Comparison of ENCODE assay signal across 8 mouse cellular contexts in the genomic region with DNA sequence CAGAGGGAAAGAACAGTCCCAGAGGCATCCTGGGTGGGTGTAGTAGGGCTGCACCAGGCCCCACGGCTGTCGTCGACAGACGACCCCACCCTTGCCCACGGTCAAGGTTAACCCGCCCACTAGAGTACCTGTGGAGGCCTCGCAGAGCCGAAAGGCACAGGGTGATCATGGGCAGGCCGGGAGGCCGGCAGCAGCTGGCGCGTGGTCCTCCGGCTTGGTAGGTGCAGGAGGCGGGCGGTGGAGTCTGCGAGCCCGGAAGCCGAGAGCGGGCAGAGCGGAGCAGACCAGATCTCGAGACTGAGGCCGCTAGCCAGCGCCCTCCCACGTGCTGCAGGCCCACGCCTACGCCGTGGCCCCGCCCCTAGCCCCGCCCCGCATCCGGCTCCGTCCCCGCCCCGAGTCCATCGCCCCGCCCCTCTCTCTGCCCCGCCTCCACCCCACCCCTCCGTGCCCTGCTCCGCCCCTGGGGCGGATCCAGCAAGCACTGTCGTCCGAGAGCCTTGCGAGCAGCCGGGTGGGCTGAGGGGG. TPM values are rescaled to one million over a fixed set of nuclear protein-coding genes. Genes with fewer than 3 reads are reported as not detected.
DNase-seq lines count a peak whose midpoint lies in the region; ATAC-seq lines count a peak whose summit lies in the region.

A gene (minus strand): TSS at position 327 of the 528 bp plus-strand sequence.
A gene (plus strand): TSS at position 454 of the 528 bp plus-strand sequence.

- peak; percentile 91 to 94 for DNase-seq in adrenal gland, adult (ENCODE audit: inconsistent age in 2 of 2, low spot score in 1 of 2)
- peak; percentile 91 for DNase-seq in embryo, embryonic 10 days (ENCODE audit: low spot score)
- peak; percentile 86 for DNase-seq in gastrocnemius, postnatal 10 days
- peak; percentile 88 for DNase-seq in induced T-regulatory cell, adult 2 months (ENCODE audit: low read depth)
- DNase-seq in left cerebral cortex, adult 8-10 months (ENCODE audit: low spot score in 2 of 2): peak; percentile 69 to 85
- peak; percentile 76 to 83 for DNase-seq in right cerebral cortex, adult 2 months (ENCODE audit: low spot score in 2 of 2)
- DNase-seq in urinary bladder, postnatal 10 days (ENCODE audit: low spot score): peak; percentile 37

- peak; percentile 88 for ATAC-seq in megakaryocyte, adult 5-6 weeks (ENCODE audit: poor library complexity, severe bottlenecking)

RNA-seq across cellular contexts. Expression of the first gene that starts in this region (rescaled TPM):
- 10 to 100 TPM in 1 of 2 experiments, 1 to 10 TPM in 1; 9.5 to 10.7 TPM for total RNA-seq in gastrocnemius, postnatal 10 days (2021)
- total RNA-seq in left cerebral cortex, adult 8-10 months (2022): 10 to 100 TPM; 27.7 to 31.6 (median 29.7) TPM
- total RNA-seq in megakaryocyte, adult 5-6 weeks (2015): 26.6 and 31.6 TPM in 2 replicates
- 27.7 and 37.3 TPM in 2 replicates for total RNA-seq in megakaryocyte, adult 5-6 weeks (2017)

RNA-seq across cellular contexts. Expression of the second gene that starts in this region (rescaled TPM):
- 1 to 10 TPM; 1.2 to 1.6 TPM for total RNA-seq in gastrocnemius, postnatal 10 days (2021)
- 100 to 1,000 TPM; 132 to 160 (median 140) TPM for total RNA-seq in left cerebral cortex, adult 8-10 months (2022)
- 0.11 and 0.14 TPM in 2 replicates for total RNA-seq in megakaryocyte, adult 5-6 weeks (2015)
- total RNA-seq in megakaryocyte, adult 5-6 weeks (2017): 0.40 and 0.65 TPM in 2 replicates

Comparison
In these comparisons a context has a peak if more than half of its experiments do, and no peak if none do; other contexts are left out.
1. Peak in every context shown above with its lines: DNase-seq and ATAC-seq.
2. RNA of the second gene that starts in this region (total RNA-seq): 132 to 160 TPM in left cerebral cortex, adult 8-10 months; 1.2 to 1.6 TPM in gastrocnemius, postnatal 10 days and 0.11 to 0.65 TPM in megakaryocyte, adult 5-6 weeks; every median in the first group is over 10 times any median in the second.
3. DNase-seq: peak in every context shown above with its lines; median percentile 92 in adrenal gland, adult; 91 in embryo, embryonic 10 days; 88 in induced T-regulatory cell, adult 2 months; 86 in gastrocnemius, postnatal 10 days; 80 in right cerebral cortex, adult 2 months; 77 in left cerebral cortex, adult 8-10 months; 37 in urinary bladder, postnatal 10 days.